Mouse (Mus musculus) liver, postnatal 0 days (tissue): Measurements from ENCODE around the gene Emc1. TPM values are rescaled to one million over a fixed set of nuclear protein-coding genes. Genes with fewer than 3 reads are reported as not detected.

Experiments
- ATAC-seq: fragments of 200-750 bp; cut with Nextera tagmentation; 2 replicates; pipeline ENCODE4 v1.8.0; 2017; ENCODE audit warnings: mild to moderate bottlenecking, moderate library complexity
- DNase-seq: peaks from one replicate; pipeline ENCODE4 v3.0.0-alpha.2; 2016
- H3K27ac ChIP-seq: fragments of 300-500 bp; sonication (generic); 2 replicates; pipeline ENCODE4 v1.5.1; 2014; ENCODE audit warnings: antibody characterized with exemption, moderate library complexity, mild to moderate bottlenecking, low read depth
- H3K27me3 ChIP-seq: fragments of 300-500 bp; sonication (generic); 2 replicates; pipeline ENCODE4 v1.6.1; 2014; ENCODE audit warnings: low read length, control low read depth, mixed read lengths; ENCODE audit not compliant: insufficient read depth
- H3K36me3 ChIP-seq: fragments of 300-500 bp; sonication (generic); replicated peaks from 2 replicates; pipeline ENCODE4 v1.6.1; 2014; ENCODE audit warnings: mild to moderate bottlenecking, control low read depth, low read length, moderate library complexity, mixed read lengths; ENCODE audit not compliant: insufficient read depth
- H3K4me1 ChIP-seq: fragments of 300-500 bp; sonication (generic); 2 replicates; pipeline ENCODE4 v1.6.1; 2014; ENCODE audit warnings: antibody characterized with exemption, mild to moderate bottlenecking, control low read depth; ENCODE audit not compliant: insufficient read depth
- H3K4me2 ChIP-seq: fragments of 300-500 bp; sonication (generic); 2 replicates; pipeline ENCODE4 v1.6.1; 2014; ENCODE audit warnings: low read depth, mild to moderate bottlenecking, low read length, moderate library complexity, mixed read lengths
- H3K4me3 ChIP-seq: fragments of 300-500 bp; sonication (generic); 2 replicates; pipeline ENCODE4 v1.5.1; 2014; ENCODE audit warnings: low read depth, low read length
- H3K9ac ChIP-seq: fragments of 300-500 bp; sonication (generic); replicated peaks from 2 replicates; pipeline ENCODE4 v1.6.1; 2014; ENCODE audit warnings: mild to moderate bottlenecking, moderate library complexity
- H3K9me3 ChIP-seq: fragments of 300-500 bp; sonication (generic); 2 replicates; pipeline ENCODE4 v1.6.1; 2016; ENCODE audit warnings: mild to moderate bottlenecking, control low read depth, low read length, mixed read lengths
- CTCF ChIP-seq: sonication (generic); IDR thresholded peaks from 2 replicates; pipeline ENCODE4 v1.5.1; 2016; ENCODE audit warnings: antibody characterized with exemption, low read depth
- EP300 ChIP-seq: IDR thresholded peaks from 2 replicates; pipeline ENCODE4 v1.6.1; 2016; ENCODE audit warnings: antibody characterized with exemption, low read depth, mild to moderate bottlenecking
- WGBS: fragments of 180-500 bp; shearing (Covaris S2); extraction: QIAGEN DNeasy Blood & Tissue Kit; methylation state at CpG from one replicate; pipeline ENCODE4 v1.1.7; 2014; ENCODE audit not compliant: insufficient replicate concordance; 5-methylcytosine and 5-hydroxymethylcytosine counted together
- polyA plus RNA-seq: library from polyadenylated mRNA; unstranded; fragments of >200 nt; fragmentation: Nextera tagmentation; extraction: Ambion mirVana; gene quantifications from 2 replicates; pipeline ENCODE4 v1.2.1, GENCODE M21; 2015

Gene Emc1
- polyA plus RNA-seq, 1 experiment from 2014 or later = 8.2 TPM

GRCm38 (mm10) chr4:139334631-139335295, 17.6 kb upstream of the Emc1 start:
- peak; percentile 60 for DNase-seq
- peak overlapping the region; percentile 83 for H3K4me2 ChIP-seq
- no peaks in the 10 kb centered on the region for H3K36me3 ChIP-seq
- H3K27me3 ChIP-seq = no peaks in the 10 kb centered on the region
- H3K27ac ChIP-seq = peak overlapping the region; percentile 81; the same call in 1 of the 2 replicates
- peaks cover 21% of the 10 kb centered on the region for H3K4me1 ChIP-seq
- no peak overlapping the region for H3K4me3 ChIP-seq
- WGBS = 57% methylated on average over 6 of the region's 9 CpGs
- no peak overlapping the region for H3K9ac ChIP-seq
- H3K9me3 ChIP-seq = no peaks in the 10 kb centered on the region
- TF ChIP-seq CTCF = no peak
- TF ChIP-seq EP300 = no peak
- ATAC-seq = peak; percentile 43

GRCm38 (mm10) chr4:139335507-139335906, 16.9 kb upstream of the Emc1 start:
- WGBS = 27% methylated on average over 7 of the region's 7 CpGs
- Histone ChIP-seq H3K9me3 (no peaks in the 10 kb centered on the region), H3K9ac (no peak overlapping the region), H3K36me3 (no peaks in the 10 kb centered on the region), H3K27me3 (no peaks in the 10 kb centered on the region), H3K27ac (peak overlapping the region; percentile 81), H3K4me2 (peak overlapping the region; percentile 83), H3K4me1 (peaks cover 21% of the 10 kb centered on the region), H3K4me3 (no peak overlapping the region)
- DNase-seq (peak; percentile 44), ATAC-seq (peak; percentile 78)
- TF ChIP-seq EP300 (peak; percentile 89), CTCF (no peak)

GRCm38 (mm10) chr4:139336822-139337483, 15.4 kb upstream of the Emc1 start:
- TF ChIP-seq CTCF (peak; percentile 98), EP300 (no peak)
- H3K9me3 ChIP-seq = no peaks in the 10 kb centered on the region
- peaks cover 24% of the 10 kb centered on the region for H3K4me1 ChIP-seq
- peak overlapping the region; percentile 49 for H3K4me3 ChIP-seq
- H3K36me3 ChIP-seq = no peaks in the 10 kb centered on the region
- H3K27ac ChIP-seq = peak overlapping the region; percentile 81
- DNase-seq = peak; percentile 95
- H3K27me3 ChIP-seq = no peaks in the 10 kb centered on the region
- WGBS = 12% methylated on average over 24 of the region's 24 CpGs
- H3K9ac ChIP-seq = peak overlapping the region; percentile 65
- peak; percentile 69 for ATAC-seq
- H3K4me2 ChIP-seq = peak overlapping the region; percentile 83

- DNase-seq = no peak
- Histone ChIP-seq H3K4me1 (peaks cover 29% of the 10 kb centered on the region), H3K36me3 (no peaks in the 10 kb centered on the region), H3K4me3 (no peak overlapping the region), H3K27ac (no peak overlapping the region), H3K9me3 (no peaks in the 10 kb centered on the region), H3K27me3 (no peaks in the 10 kb centered on the region), H3K4me2 (no peak overlapping the region), H3K9ac (no peak overlapping the region)
- WGBS = 57% methylated on average over 33 of the region's 33 CpGs
- no peak for ATAC-seq
- TF ChIP-seq EP300 = no peak
- TF ChIP-seq CTCF = no peak
These were observed 14.2 kb upstream of the Emc1 start for GRCm38 (mm10) chr4:139338145-139338544.

GRCm38 (mm10) chr4:139340835-139341234, 11.6 kb upstream of the Emc1 start:
- H3K9ac ChIP-seq = peak overlapping the region; percentile 26; the same call in 1 of the 2 replicates
- WGBS = 68% methylated on average over 4 of the region's 4 CpGs
- no peak for TF ChIP-seq CTCF
- no peak for TF ChIP-seq EP300
- H3K27ac ChIP-seq = no peak overlapping the region
- no peak for ATAC-seq
- no peaks in the 10 kb centered on the region for H3K36me3 ChIP-seq
- no peak overlapping the region for H3K4me3 ChIP-seq
- no peaks in the 10 kb centered on the region for H3K9me3 ChIP-seq
- DNase-seq = no peak
- no peak overlapping the region for H3K4me2 ChIP-seq
- peaks cover 23% of the 10 kb centered on the region for H3K4me1 ChIP-seq
- H3K27me3 ChIP-seq = no peaks in the 10 kb centered on the region

- peak overlapping the region; percentile 26 for H3K9ac ChIP-seq
These were observed 10.7 kb upstream of the Emc1 start for GRCm38 (mm10) chr4:139341556-139342233.

More at GRCm38 (mm10) chr4:139341556-139342233, 10.7 kb upstream of the Emc1 start:
- H3K4me2 ChIP-seq = no peak overlapping the region
- H3K9me3 ChIP-seq = no peaks in the 10 kb centered on the region
- 64% methylated on average over 7 of the region's 7 CpGs for WGBS
- ATAC-seq (no peak), DNase-seq (peak; percentile 61)
- no peaks in the 10 kb centered on the region; the same call in 1 of the 2 replicates for H3K36me3 ChIP-seq
- H3K27ac ChIP-seq = no peak overlapping the region
- no peaks in the 10 kb centered on the region for H3K27me3 ChIP-seq
- peaks cover 19% of the 10 kb centered on the region for H3K4me1 ChIP-seq
- TF ChIP-seq EP300 = no peak
- no peak for TF ChIP-seq CTCF
- no peak overlapping the region for H3K4me3 ChIP-seq
